Mouse (Mus musculus) layer of hippocampus, adult 9-11 months (tissue): Measurements from ENCODE around the gene Rxfp4.

Experiments
- DNase-seq: peaks from one replicate; pipeline ENCODE4 v3.0.0; 2022

Rxfp4 gene

GRCm38 (mm10) chr3:88627535-88627934 lies 25.4 kb downstream of the Rxfp4 start:
- no peak for DNase-seq

GRCm38 (mm10) chr3:88627114-88627513 lies 25.8 kb downstream of the Rxfp4 start:
- no peak for DNase-seq

GRCm38 (mm10) chr3:88626316-88626715 lies 26.6 kb downstream of the Rxfp4 start:
- DNase-seq, result peak; percentile 78

GRCm38 (mm10) chr3:88625531-88625930 lies 27.4 kb downstream of the Rxfp4 start:
- no peak for DNase-seq

GRCm38 (mm10) chr3:88624951-88625350 lies 28.0 kb downstream of the Rxfp4 start:
- no peak for DNase-seq

- no peak for DNase-seq
These were observed 28.6 kb downstream of the Rxfp4 start for GRCm38 (mm10) chr3:88624324-88624723.

GRCm38 (mm10) chr3:88623346-88624135 lies 29.4 kb downstream of the Rxfp4 start:
- DNase-seq, result peak; percentile 55

- DNase-seq, result no peak
These were observed 30.0 kb downstream of the Rxfp4 start for GRCm38 (mm10) chr3:88622941-88623345.

GRCm38 (mm10) chr3:88622113-88622940 lies 30.6 kb downstream of the Rxfp4 start:
- DNase-seq, result no peak

GRCm38 (mm10) chr3:88621537-88622112 lies 31.3 kb downstream of the Rxfp4 start:
- DNase-seq, result no peak

GRCm38 (mm10) chr3:88620992-88621536 lies 31.9 kb downstream of the Rxfp4 start:
- DNase-seq, result peak; percentile 80

GRCm38 (mm10) chr3:88620146-88620991 lies 32.6 kb downstream of the Rxfp4 start:
- DNase-seq, result no peak

GRCm38 (mm10) chr3:88619113-88620097 lies 33.5 kb downstream of the Rxfp4 start:
- no peak for DNase-seq

GRCm38 (mm10) chr3:88618074-88618871 lies 34.7 kb downstream of the Rxfp4 start:
- DNase-seq, result no peak

- no peak for DNase-seq
These were observed 35.9 kb downstream of the Rxfp4 start for GRCm38 (mm10) chr3:88616951-88617500.

- DNase-seq, result no peak
These were observed 37.0 kb downstream of the Rxfp4 start for GRCm38 (mm10) chr3:88615902-88616391.

- DNase-seq, result no peak
These were observed 37.8 kb downstream of the Rxfp4 start for GRCm38 (mm10) chr3:88615117-88615516.

- DNase-seq, result no peak
These were observed 38.5 kb downstream of the Rxfp4 start for GRCm38 (mm10) chr3:88614418-88614817.

- no peak for DNase-seq
These were observed 43.9 kb downstream of the Rxfp4 start for GRCm38 (mm10) chr3:88609066-88609465.

- DNase-seq, result peak; percentile 35
These were observed 45.2 kb downstream of the Rxfp4 start for GRCm38 (mm10) chr3:88607758-88608138.
